ENCODE assay signal across 14 mouse cellular contexts in genomic region chr15:25469185-25469845, GRCm38 (mm10). TPM values are rescaled to one million over a fixed set of nuclear protein-coding genes. Genes with fewer than 3 reads are reported as not detected.
A peak's percentile ranks its signal among the peaks of the same experiment; 100 is the strongest.
DNase-seq lines count a peak whose midpoint lies in the region; ATAC-seq and TF ChIP-seq lines count a peak whose summit lies in the region.
"Had no signal": no experiment of that assay in that cellular context is flagged by ENCODE, and none has a peak within 500 bp of the region (broad histone marks: within the 10 kb centered on the region; RNA-seq: fewer than 3 reads in every experiment).

No protein-coding gene starts in this region.

- H3K4me2 ChIP-seq in heart, postnatal 0 days (ENCODE audit: low read depth, low read length) = peak overlapping the region; percentile 30
- no peak overlapping the region for H3K4me2 ChIP-seq in lung, postnatal 0 days (replicated peaks; ENCODE audit: low read depth, low read length)
- peak overlapping the region; percentile 33 for H3K4me2 ChIP-seq in limb, embryonic 14.5 days (replicated peaks; ENCODE audit: low read depth, low read length, severe bottlenecking)
- H3K4me2 ChIP-seq: hindbrain, embryonic 15.5 days had no signal

- ATAC-seq in heart, postnatal 0 days (ENCODE audit: insufficient read depth, low read depth) = no peak
- no peak for ATAC-seq in lung, postnatal 0 days
- ATAC-seq in limb, embryonic 14.5 days (ENCODE audit: low FRiP score, low read depth) = no peak

- H3K27me3 ChIP-seq in heart, postnatal 0 days (ENCODE audit: control insufficient read depth, insufficient read depth, low read length) = no peaks in the 10 kb centered on the region
- H3K27me3 ChIP-seq in lung, postnatal 0 days (replicated peaks; ENCODE audit: insufficient read depth, low read length) = no peaks in the 10 kb centered on the region
- no peaks in the 10 kb centered on the region for H3K27me3 ChIP-seq in limb, embryonic 14.5 days (ENCODE audit: control insufficient read depth, insufficient read depth, low read length)
- H3K27me3 ChIP-seq: hindbrain, embryonic 15.5 days had no signal

- H3K9ac ChIP-seq in heart, postnatal 0 days (replicated peaks; ENCODE audit: low read depth, low read length) = no peak overlapping the region
- H3K9ac ChIP-seq in lung, postnatal 0 days (replicated peaks; ENCODE audit: low read depth) = no peak overlapping the region
- no peak overlapping the region for H3K9ac ChIP-seq in limb, embryonic 14.5 days (ENCODE audit: low read depth, low read length, severe bottlenecking)
- H3K9ac ChIP-seq: hindbrain, embryonic 15.5 days had no signal

- H3K9me3 ChIP-seq in heart, postnatal 0 days (replicated peaks; ENCODE audit: control insufficient read depth, low read length) = no peaks in the 10 kb centered on the region
- no peaks in the 10 kb centered on the region for H3K9me3 ChIP-seq in lung, postnatal 0 days (ENCODE audit: low read length)
- H3K9me3 ChIP-seq in limb, embryonic 14.5 days (ENCODE audit: control insufficient read depth, low read length) = no peaks in the 10 kb centered on the region
- H3K9me3 ChIP-seq: forebrain, embryonic 10.5 days; hindbrain, embryonic 15.5 days had no signal

- no peak for TF ChIP-seq EP300 in heart, postnatal 0 days (IDR thresholded peaks at IDR 0.05; ENCODE audit: low read depth)
- TF ChIP-seq EP300 in lung, postnatal 0 days (IDR thresholded peaks at IDR 0.05) = no peak

- 48% methylated on average over 16 of the region's 16 CpGs for WGBS in heart, postnatal 0 days
- 46% methylated on average over 16 of the region's 16 CpGs for WGBS in lung, postnatal 0 days
- WGBS in limb, embryonic 14.5 days = 56% methylated on average over 16 of the region's 16 CpGs

- no peaks in the 10 kb centered on the region for H3K4me1 ChIP-seq in heart, postnatal 0 days (ENCODE audit: control insufficient read depth, insufficient read depth)
- no peaks in the 10 kb centered on the region for H3K4me1 ChIP-seq in lung, postnatal 0 days (ENCODE audit: insufficient read depth, low read depth, low read length)
- peaks cover 14% of the 10 kb centered on the region; the same call in 1 of the 2 replicates for H3K4me1 ChIP-seq in limb, embryonic 14.5 days (ENCODE audit: control insufficient read depth, insufficient read depth, low read length)
- H3K4me1 ChIP-seq: forebrain, embryonic 10.5 days; hindbrain, embryonic 15.5 days had no signal

- H3K4me3 ChIP-seq in heart, postnatal 0 days (ENCODE audit: low read depth, low read length) = no peak overlapping the region
- no peak overlapping the region for H3K4me3 ChIP-seq in lung, postnatal 0 days (ENCODE audit: low read depth, low read length)
- H3K4me3 ChIP-seq in limb, embryonic 14.5 days (replicated peaks; ENCODE audit: low read length) = no peak overlapping the region
- H3K4me3 ChIP-seq: forebrain, embryonic 10.5 days; hindbrain, embryonic 15.5 days had no signal

- no peak for TF ChIP-seq CTCF in heart, postnatal 0 days (IDR thresholded peaks at IDR 0.05; ENCODE audit: low read depth)
- 0 out of 2 replicates have a peak, but pooled peaks have one; percentile 7 for TF ChIP-seq CTCF in lung, postnatal 0 days (IDR thresholded peaks at IDR 0.05)

- DNase-seq in heart, postnatal 0 days (ENCODE audit: low spot score) = no peak
- DNase-seq in heart, postnatal 4 days = no peak
- no peak for DNase-seq in lung, postnatal 0 days (ENCODE audit: low spot score)
- DNase-seq in lung, postnatal 25 days (ENCODE audit: low spot score) = no peak
- DNase-seq in limb, embryonic 14.5 days (ENCODE audit: low spot score) = no peak
- DNase-seq in thymus, postnatal 4 days = peak; percentile 40
- no peak for DNase-seq in cerebellum, adult 18-20 months
- DNase-seq: cerebellum, postnatal 10 days; gastrocnemius, postnatal 36 days; kidney, postnatal 10 days; layer of hippocampus, postnatal 36 days; left cerebral cortex, postnatal 4 days had no signal

- H3K27ac ChIP-seq in heart, postnatal 0 days (ENCODE audit: low read depth) = no peak overlapping the region
- H3K27ac ChIP-seq in lung, postnatal 0 days (ENCODE audit: low read length) = no peak overlapping the region
- H3K27ac ChIP-seq in limb, embryonic 14.5 days (replicated peaks; ENCODE audit: low read depth, low read length) = no peak overlapping the region
- H3K27ac ChIP-seq: forebrain, embryonic 10.5 days; hindbrain, embryonic 15.5 days had no signal

- no peaks in the 10 kb centered on the region for H3K36me3 ChIP-seq in heart, postnatal 0 days (replicated peaks; ENCODE audit: control insufficient read depth, insufficient read depth, low read length)
- H3K36me3 ChIP-seq in lung, postnatal 0 days (ENCODE audit: insufficient read depth, low read length) = no peaks in the 10 kb centered on the region
- H3K36me3 ChIP-seq in limb, embryonic 14.5 days (ENCODE audit: control insufficient read depth, insufficient read depth, low read length) = no peaks in the 10 kb centered on the region
- H3K36me3 ChIP-seq: forebrain, embryonic 10.5 days; hindbrain, embryonic 15.5 days had no signal

- TF ChIP-seq POLR2A in limb, embryonic 14.5 days (IDR thresholded peaks at IDR 0.05; ENCODE audit: borderline replicate concordance, extremely low read depth, insufficient read depth, insufficient read length) = no peak

RNA-seq across cellular contexts. Expression of gene Basp1, which starts 55.8 kb away (rescaled TPM):
- 2.9 and 7.9 TPM in 2 replicates for total RNA-seq in heart, postnatal 0 days (2014; rRNA removed; ENCODE audit: low replicate concordance)
- polyA plus RNA-seq in heart, postnatal 0 days (2015; fragmentation: Nextera tagmentation; extraction: Ambion mirVana) = 2.8 and 2.9 TPM in 2 replicates
- total RNA-seq in heart, postnatal 4 days (2021) = 10 to 100 TPM; 13.7 to 15.5 TPM
- polyA plus RNA-seq in lung, postnatal 0 days (2015; fragmentation: Nextera tagmentation; extraction: Ambion mirVana) = 7.1 and 8.7 TPM in 2 replicates
- 108 and 123 TPM in 2 replicates for polyA plus RNA-seq in limb, embryonic 14.5 days (2012; rRNA removed)
- polyA plus RNA-seq in limb, embryonic 14.5 days (2014; fragmentation: Nextera tagmentation; extraction: Ambion mirVana) = 64.9 and 71.9 TPM in 2 replicates
